Comparison of ENCODE assay signal across 7 mouse cellular contexts in the genomic region with DNA sequence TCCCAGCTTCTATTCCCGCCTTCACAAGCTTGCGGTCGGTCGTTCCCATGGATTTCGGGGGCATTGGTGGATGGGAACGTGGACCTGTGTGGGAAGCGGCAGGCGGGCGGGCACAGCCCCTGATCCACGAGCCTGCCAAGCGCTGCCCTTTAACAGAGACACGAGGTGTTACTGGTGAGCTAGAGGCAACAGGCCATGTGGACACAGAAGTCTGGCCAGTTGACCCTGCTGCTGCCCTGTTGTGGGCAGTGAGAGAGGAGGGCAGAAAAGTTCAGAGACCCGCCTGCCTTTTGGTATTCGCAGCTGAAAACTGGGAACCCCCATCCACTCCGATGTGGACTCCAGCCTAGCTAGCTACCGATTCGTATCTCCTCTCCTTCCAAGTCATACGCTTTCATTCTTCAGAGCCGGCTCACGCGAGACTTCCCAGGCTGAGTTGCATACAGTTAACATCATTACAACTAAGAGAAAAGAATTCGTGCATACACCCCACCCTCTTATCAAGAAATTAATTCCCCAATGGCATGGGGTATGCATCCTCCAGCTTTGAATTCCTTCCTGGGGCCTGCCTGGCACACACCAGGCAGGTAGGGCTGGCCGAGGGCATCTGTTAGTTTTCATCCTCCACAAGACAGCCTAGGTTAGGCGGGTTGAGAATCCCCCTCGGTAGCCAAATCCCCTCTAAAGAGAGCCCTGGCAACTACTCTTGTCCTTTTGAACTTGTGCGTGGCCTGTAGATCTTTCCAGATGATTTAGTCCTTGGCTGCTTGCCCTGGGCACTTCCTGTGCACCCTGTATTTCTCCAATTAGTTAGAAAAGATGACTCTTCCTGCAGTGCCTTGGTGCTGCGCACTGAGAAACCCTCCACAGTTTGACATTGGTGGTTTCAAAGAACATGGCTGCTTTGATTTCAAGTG. TPM values are rescaled to one million over a fixed set of nuclear protein-coding genes. Genes with fewer than 3 reads are reported as not detected.
DNase-seq lines count a peak whose midpoint lies in the region; ATAC-seq and TF ChIP-seq lines count a peak whose summit lies in the region.

No protein-coding gene starts in this region.

- in situ Hi-C loops in ES-E14 (cut with MboI; ENCODE audit: low sequenced_read_pairs in 2 of 2, unreplicated experiment in 2 of 2) = loop anchor here in 1 of 2 experiments (10.0 kb wide), 1 partner anchor 174 kb away; no protein-coding TSS in a partner anchor

- DNase-seq in CD4-positive helper T cell, adult 2 months (ENCODE audit: low read depth, low spot score) = peak; percentile 28
- no peak for DNase-seq in ES-E14 (ENCODE audit: low read depth, low spot score)
- peak; percentile 81 for DNase-seq in kidney, postnatal 0 days (ENCODE audit: low spot score)
- DNase-seq in lung, postnatal 10 days = peak; percentile 50
- peak; percentile 48 for DNase-seq in skeletal muscle tissue, adult 2 months (ENCODE audit: low read depth, low spot score)

- H3K9ac ChIP-seq in ES-E14 (ENCODE audit: insufficient read depth, low read depth, low read length, poor library complexity, severe bottlenecking) = peak overlapping the region; percentile 49; the same call in 1 of the 2 replicates
- H3K9ac ChIP-seq in heart, embryonic 14.5 days (ENCODE audit: low read length) = peak overlapping the region; percentile 76
- H3K9ac ChIP-seq in kidney, postnatal 0 days (ENCODE audit: low read depth, low read length) = peak overlapping the region; percentile 52; the same call in 1 of the 2 replicates

- peak; percentile 34; the same call in 1 of the 2 replicates for ATAC-seq in heart, embryonic 14.5 days (ENCODE audit: insufficient number of reproducible peaks, insufficient read depth, low FRiP score, low read depth)
- ATAC-seq in kidney, postnatal 0 days (replicated peaks; ENCODE audit: low FRiP score, low read depth) = peak; percentile 30; the same call in 1 of the 2 replicates

- no peak overlapping the region for H3K27ac ChIP-seq in ES-E14 (ENCODE audit: insufficient read depth, low read depth, low read length, poor library complexity, severe bottlenecking)
- 0 out of 2 replicates have a peak overlapping the region, but pooled peaks have one; percentile 30 for H3K27ac ChIP-seq in cortical plate, adult 2 months (ENCODE audit: insufficient read depth, low read length)
- H3K27ac ChIP-seq in heart, embryonic 14.5 days (replicated peaks in 1 of 2; ENCODE audit: control insufficient read depth in 1 of 2, insufficient read depth in 1 of 2, low read depth in 2 of 2, low read length in 2 of 2) = peak overlapping the region in 1 of 2 experiments; percentile 52; a peak in 1 of 4 replicates
- H3K27ac ChIP-seq in kidney, postnatal 0 days = peak overlapping the region; percentile 63

- H3K27me3 ChIP-seq in heart, embryonic 14.5 days (ENCODE audit: control insufficient read depth, insufficient read depth, low read length) = 0 out of 2 replicates have a peak, but pooled peaks cover 3% of the 10 kb centered on the region
- H3K27me3 ChIP-seq in kidney, postnatal 0 days (ENCODE audit: insufficient read depth, low read length) = no peaks in the 10 kb centered on the region

- H3K4me3 ChIP-seq in ES-E14 (ENCODE audit: insufficient read depth in 1 of 2, low read depth in 1 of 2, low read length in 2 of 2, poor library complexity in 1 of 2, severe bottlenecking in 1 of 2) = peak overlapping the region; percentile 59 to 60; a peak in 3 of 4 replicates
- H3K4me3 ChIP-seq in cortical plate, adult 2 months (ENCODE audit: insufficient read depth, low read length) = peak overlapping the region; percentile 21
- peak overlapping the region; percentile 39 to 42 for H3K4me3 ChIP-seq in heart, embryonic 14.5 days (ENCODE audit: control insufficient read depth in 1 of 2, insufficient read depth in 1 of 2, low read depth in 1 of 2, low read length in 2 of 2)
- H3K4me3 ChIP-seq in kidney, postnatal 0 days (replicated peaks; ENCODE audit: low read depth, low read length) = peak overlapping the region; percentile 27

- 11% methylated on average over 27 of the region's 27 CpGs for WGBS in heart, embryonic 14.5 days
- 6% methylated on average over 27 of the region's 27 CpGs for WGBS in kidney, postnatal 0 days

- no peak for TF ChIP-seq CTCF in cortical plate, adult 2 months (IDR thresholded peaks at IDR 0.05; ENCODE audit: extremely low read depth, insufficient read depth, low read length)
- no peak for TF ChIP-seq CTCF in kidney, postnatal 0 days (IDR thresholded peaks at IDR 0.05; ENCODE audit: low read depth)

- H3K4me2 ChIP-seq in heart, embryonic 14.5 days (ENCODE audit: low read length) = peak overlapping the region; percentile 94
- peak overlapping the region; percentile 70 for H3K4me2 ChIP-seq in kidney, postnatal 0 days (ENCODE audit: low read length)

- H3K36me3 ChIP-seq in ES-E14 (ENCODE audit: control insufficient read depth, insufficient read depth, low read length, poor library complexity, severe bottlenecking) = no peaks in the 10 kb centered on the region
- no peaks in the 10 kb centered on the region for H3K36me3 ChIP-seq in heart, embryonic 14.5 days (ENCODE audit: control insufficient read depth, insufficient read depth, low read length)
- no peaks in the 10 kb centered on the region for H3K36me3 ChIP-seq in kidney, postnatal 0 days (ENCODE audit: insufficient read depth, low read length)

- TF ChIP-seq POLR2A in cortical plate, adult 2 months (IDR thresholded peaks at IDR 0.05; ENCODE audit: extremely low read depth, insufficient read depth, low read length) = 0 out of 2 replicates have a peak, but pooled peaks have one; percentile 39

- peaks cover 0 to 12% of the 10 kb centered on the region in 2 experiments; a peak in 2 of 4 replicates for H3K4me1 ChIP-seq in ES-E14 (ENCODE audit: control insufficient read depth in 2 of 2, insufficient read depth in 2 of 2, low read length in 2 of 2, poor library complexity in 1 of 2)
- peaks cover 6% of the 10 kb centered on the region; the same call in 1 of the 2 replicates for H3K4me1 ChIP-seq in cortical plate, adult 2 months (ENCODE audit: control insufficient read depth, insufficient read depth, low read length)
- peaks cover 15 to 18% of the 10 kb centered on the region in 2 experiments for H3K4me1 ChIP-seq in heart, embryonic 14.5 days (ENCODE audit: control insufficient read depth in 2 of 2, insufficient read depth in 2 of 2, low read length in 2 of 2)
- H3K4me1 ChIP-seq in kidney, postnatal 0 days (replicated peaks; ENCODE audit: insufficient read depth, low read length) = peaks cover 12% of the 10 kb centered on the region

- no peaks in the 10 kb centered on the region for H3K9me3 ChIP-seq in ES-E14 (ENCODE audit: control insufficient read depth, insufficient read depth, low read depth, low read length)
- H3K9me3 ChIP-seq in heart, embryonic 14.5 days (ENCODE audit: control insufficient read depth, low read length) = no peaks in the 10 kb centered on the region
- no peaks in the 10 kb centered on the region for H3K9me3 ChIP-seq in kidney, postnatal 0 days (replicated peaks; ENCODE audit: low read length)

TF ChIP-seq in ES-E14, 5 proteins besides CTCF, POLR2A, EP300 and RAD21:
- TF ChIP-seq MAFK (IDR thresholded peaks at IDR 0.05; ENCODE audit: insufficient read depth, low read depth, low read length) = no peak
- TF ChIP-seq CHD2 (IDR thresholded peaks at IDR 0.05; ENCODE audit: low read depth, low read length) = peak; percentile 77; the same call in 1 of the 2 replicates
- no peak for TF ChIP-seq HCFC1 (IDR thresholded peaks at IDR 0.05; ENCODE audit: borderline replicate concordance, insufficient read depth, low read length)
- TF ChIP-seq ZNF384 (IDR thresholded peaks at IDR 0.05; ENCODE audit: low read depth, low read length) = no peak
- no peak for TF ChIP-seq ZC3H11A (IDR thresholded peaks at IDR 0.05; ENCODE audit: borderline replicate concordance, low read depth, low read length)

RNA-seq across cellular contexts. Expression of a gene that starts 1.1 kb away (rescaled TPM):
- total RNA-seq in ES-E14 (2012; rRNA removed) = 0.36 TPM in 1 of 2 replicates, not detected in the other
- 0.78 and 1.1 TPM in 2 replicates for polyA plus RNA-seq in cortical plate, adult 2 months (2012; rRNA removed)
- 0.40 and 0.47 TPM in 2 replicates for polyA plus RNA-seq in heart, embryonic 14.5 days (2014; fragmentation: Nextera tagmentation; extraction: Ambion mirVana)
- polyA plus RNA-seq in kidney, postnatal 0 days (2015; fragmentation: Nextera tagmentation; extraction: Ambion mirVana) = 0.39 and 0.40 TPM in 2 replicates

RNA-seq across cellular contexts. Expression of a gene that starts 12.3 kb away (rescaled TPM):
- total RNA-seq in ES-E14 (2012; rRNA removed) = not detected in 2 replicates
- polyA plus RNA-seq in cortical plate, adult 2 months (2012; rRNA removed) = 12.0 and 16.0 TPM in 2 replicates
- polyA plus RNA-seq in heart, embryonic 14.5 days (2014; fragmentation: Nextera tagmentation; extraction: Ambion mirVana) = 2.1 and 2.7 TPM in 2 replicates
- polyA plus RNA-seq in kidney, postnatal 0 days (2015; fragmentation: Nextera tagmentation; extraction: Ambion mirVana) = 2.2 TPM in 2 replicates
